Mouse (Mus musculus) kidney, adult 2 months (tissue): Measurements from ENCODE around the gene Pced1a. TPM values are rescaled to one million over a fixed set of nuclear protein-coding genes. Genes with fewer than 3 reads are reported as not detected.

ENCODE experiments used
- DNase-seq: peaks from one replicate; pipeline ENCODE4 v3.0.0; 2021
- H3K27ac ChIP-seq: fragments of 200-500 bp; 2 replicates; pipeline ENCODE4 v1.5.1; 2012; ENCODE audit warnings: low read depth, low read length, control low read depth, inconsistent platforms; ENCODE audit not compliant: insufficient read depth
- H3K27me3 ChIP-seq: fragments of 200-500 bp; replicated peaks from 2 replicates; pipeline ENCODE4 v1.6.1; 2012; ENCODE audit warnings: mild to moderate bottlenecking, moderate library complexity, low read length, inconsistent platforms; ENCODE audit not compliant: control insufficient read depth, insufficient read depth
- H3K36me3 ChIP-seq: fragments of 200-500 bp; 2 replicates; pipeline ENCODE4 v1.6.1; 2012; ENCODE audit warnings: mild to moderate bottlenecking, moderate library complexity, low read length, inconsistent platforms; ENCODE audit not compliant: control insufficient read depth, insufficient read depth
- H3K4me1 ChIP-seq: fragments of 200-500 bp; 2 replicates; pipeline ENCODE4 v1.6.1; 2011; ENCODE audit warnings: low read length; ENCODE audit not compliant: control insufficient read depth, insufficient read depth
- H3K4me3 ChIP-seq: fragments of 200-500 bp; 2 replicates; pipeline ENCODE4 v1.5.1; 2011; ENCODE audit warnings: mild to moderate bottlenecking, low read depth, low read length, control low read depth; ENCODE audit not compliant: insufficient read depth
- CTCF ChIP-seq: fragments of 200-500 bp; conservative IDR thresholded peaks from 2 replicates; pipeline ENCODE4 v1.5.1; 2011; ENCODE audit warnings: low read depth, mild to moderate bottlenecking, control low read depth, low read length, moderate library complexity, mixed read lengths; ENCODE audit not compliant: insufficient read depth, insufficient read length
- POLR2A ChIP-seq: fragments of 200-500 bp; IDR thresholded peaks from one replicate; pipeline ENCODE4 v1.6.1; 2011; ENCODE audit warnings: low read depth, low read length, control low read depth
- WGBS: fragments of 180-500 bp; shearing (Covaris S2); methylation state at CpG from one replicate; pipeline ENCODE4 v1.1.7; 2018; 5-methylcytosine and 5-hydroxymethylcytosine counted together
- polyA plus RNA-seq: library from polyadenylated mRNA; depleted of rRNA; stranded (reverse); fragments of >200 nt; gene quantifications from 2 replicates; pipeline ENCODE4 v1.2.3, GENCODE M21; 2012

Gene Pced1a
- polyA plus RNA-seq, 1 experiment = 27.4 TPM

- Histone ChIP-seq H3K27me3 (no peaks in the 10 kb centered on the region), H3K27ac (no peak within 1 kb of the TSS), H3K36me3 (no peaks in the 10 kb centered on the region), H3K4me3 (no peak within 1 kb of the TSS), H3K4me1 (no peaks in the 10 kb centered on the region)
- WGBS = 94% methylated on average over 1 of the region's 1 CpGs
- no peak for DNase-seq
- TF ChIP-seq CTCF (no peak), POLR2A (no peak)
These were observed 19.6 kb downstream of the Pced1a start, which contains the start of the genes Gm28372 and 1700020A23Rik for GRCm38 (mm10) chr2:130404939-130405338. Gene Gm28372, plus strand, starts transcription at chr2:130405239. Gene 1700020A23Rik, plus strand, starts transcription at chr2:130405259.

GRCm38 (mm10) chr2:130401891-130402290 lies 22.6 kb downstream of the Pced1a start:
- no peak for TF ChIP-seq POLR2A
- no peak for TF ChIP-seq CTCF
- no peaks in the 10 kb centered on the region for H3K36me3 ChIP-seq
- H3K27me3 ChIP-seq = no peaks in the 10 kb centered on the region
- DNase-seq = no peak
- 72% methylated on average over 4 of the region's 4 CpGs for WGBS
- no peak overlapping the region for H3K4me3 ChIP-seq
- no peak overlapping the region for H3K27ac ChIP-seq
- H3K4me1 ChIP-seq = no peaks in the 10 kb centered on the region

- Histone ChIP-seq H3K27me3 (no peaks in the 10 kb centered on the region), H3K27ac (no peak overlapping the region), H3K4me3 (no peak overlapping the region), H3K36me3 (no peaks in the 10 kb centered on the region), H3K4me1 (no peaks in the 10 kb centered on the region)
- WGBS = 100% methylated on average over 1 of the region's 1 CpGs
- TF ChIP-seq POLR2A = no peak
- TF ChIP-seq CTCF = no peak
- DNase-seq = no peak
These were observed 24.5 kb downstream of the Pced1a start for GRCm38 (mm10) chr2:130400046-130400445.

GRCm38 (mm10) chr2:130398091-130398490 lies 26.4 kb downstream of the Pced1a start:
- H3K27me3 ChIP-seq = no peaks in the 10 kb centered on the region
- DNase-seq = no peak
- H3K27ac ChIP-seq = no peak overlapping the region
- no peaks in the 10 kb centered on the region for H3K36me3 ChIP-seq
- H3K4me1 ChIP-seq = no peaks in the 10 kb centered on the region
- no peak overlapping the region; the same call in 1 of the 2 replicates for H3K4me3 ChIP-seq
- TF ChIP-seq CTCF (no peak), POLR2A (no peak)
- 32% methylated on average over 14 of the region's 14 CpGs for WGBS

GRCm38 (mm10) chr2:130397186-130397985 lies 27.1 kb downstream of the Pced1a start, which contains the start of gene Cpxm1:
Gene Cpxm1, minus strand, starts transcription at chr2:130397574.
- H3K4me1 ChIP-seq = no peaks in the 10 kb centered on the region
- no peak within 1 kb of the TSS for H3K27ac ChIP-seq
- TF ChIP-seq CTCF (no peak), POLR2A (no peak)
- H3K36me3 ChIP-seq = no peaks in the 10 kb centered on the region
- 3% methylated on average over 46 of the region's 53 CpGs for WGBS
- H3K4me3 ChIP-seq = peak within 1 kb of the TSS; percentile 29
- H3K27me3 ChIP-seq = no peaks in the 10 kb centered on the region
- peak; percentile 9 for DNase-seq

GRCm38 (mm10) chr2:130395696-130396095 lies 28.8 kb downstream of the Pced1a start:
- no peak for DNase-seq
- Histone ChIP-seq H3K27ac (no peak overlapping the region), H3K4me3 (no peak overlapping the region), H3K27me3 (no peaks in the 10 kb centered on the region), H3K4me1 (no peaks in the 10 kb centered on the region), H3K36me3 (no peaks in the 10 kb centered on the region)
- TF ChIP-seq CTCF (no peak), POLR2A (no peak)
- WGBS = 92% methylated on average over 11 of the region's 11 CpGs

GRCm38 (mm10) chr2:130392836-130393235 lies 31.7 kb downstream of the Pced1a start:
- H3K4me1 ChIP-seq = no peaks in the 10 kb centered on the region
- 60% methylated on average over 3 of the region's 3 CpGs for WGBS
- no peaks in the 10 kb centered on the region for H3K27me3 ChIP-seq
- no peaks in the 10 kb centered on the region for H3K36me3 ChIP-seq
- DNase-seq = no peak
- TF ChIP-seq CTCF (no peak), POLR2A (no peak)
- no peak overlapping the region for H3K27ac ChIP-seq
- no peak overlapping the region for H3K4me3 ChIP-seq

- DNase-seq = no peak
- TF ChIP-seq CTCF (no peak), POLR2A (no peak)
- H3K36me3 ChIP-seq = no peaks in the 10 kb centered on the region
- H3K4me1 ChIP-seq = no peaks in the 10 kb centered on the region
- no peak overlapping the region for H3K27ac ChIP-seq
- no peak overlapping the region for H3K4me3 ChIP-seq
- 59% methylated on average over 11 of the region's 11 CpGs for WGBS
- no peaks in the 10 kb centered on the region for H3K27me3 ChIP-seq
These were observed 33.4 kb downstream of the Pced1a start for GRCm38 (mm10) chr2:130390993-130391625.
